Mouse (Mus musculus) MEL (cell line): ENCODE measurements around the gene Hectd1. TPM values are rescaled to one million over a fixed set of nuclear protein-coding genes. Genes with fewer than 3 reads are reported as not detected.

Experiments
- DNase-seq: peaks from one replicate; pipeline ENCODE4 v3.0.0; 2011; ENCODE audit warnings: low read depth, low spot score
- H3K27ac ChIP-seq: 2 replicates; pipeline ENCODE4 v1.5.1; 2012; ENCODE audit warnings: low read depth, mild to moderate bottlenecking, control low read depth, low read length, moderate library complexity; ENCODE audit not compliant: control insufficient read depth
- H3K27me3 ChIP-seq, 2 experiments: fragments of 150-350 bp in 1 of 2; sonication (generic) in 1 of 2; 2 replicates each; pipeline ENCODE4 v1.6.1; 2012; ENCODE audit warnings: low read length in 2 of 2, mild to moderate bottlenecking in 2 of 2, improper control_type of control experiment in 1 of 2, moderate library complexity in 1 of 2; ENCODE audit not compliant: insufficient read depth in 2 of 2, control insufficient read depth in 1 of 2
- H3K36me3 ChIP-seq, 2 experiments: 2 replicates each; pipeline ENCODE4 v1.6.1; 2012 to 2014; ENCODE audit warnings: low read length in 2 of 2, improper control_type of control experiment in 1 of 2, inconsistent platforms in 1 of 2, mild to moderate bottlenecking in 1 of 2; ENCODE audit not compliant: insufficient read depth in 2 of 2, control insufficient read depth in 1 of 2
- H3K4me1 ChIP-seq, 2 experiments: fragments of 150-350 bp in 1 of 2; sonication (generic) in 1 of 2; 2 replicates each; pipeline ENCODE4 v1.6.1; 2012; ENCODE audit warnings: low read length in 2 of 2, improper control_type of control experiment in 1 of 2, mild to moderate bottlenecking in 1 of 2; ENCODE audit not compliant: insufficient read depth in 2 of 2, control insufficient read depth in 1 of 2
- H3K4me3 ChIP-seq, 2 experiments: fragments of 150-350 bp in 1 of 2; sonication (generic) in 1 of 2; 2 replicates each; pipeline ENCODE4 v1.5.1; 2012; ENCODE audit warnings: low read depth in 2 of 2, low read length in 2 of 2, mild to moderate bottlenecking in 2 of 2, moderate library complexity in 2 of 2, control low read depth in 1 of 2, improper control_type of control experiment in 1 of 2; ENCODE audit not compliant: control insufficient read depth in 1 of 2, insufficient read depth in 1 of 2
- H3K79me2 ChIP-seq: 2 replicates; pipeline ENCODE4 v1.6.1; 2012; ENCODE audit warnings: mild to moderate bottlenecking, low read length, moderate library complexity; ENCODE audit not compliant: control insufficient read depth, poor library complexity, insufficient read depth
- H3K9ac ChIP-seq: 2 replicates; pipeline ENCODE4 v1.6.1; 2012; ENCODE audit warnings: low read depth, mild to moderate bottlenecking, control low read depth, low read length, moderate library complexity; ENCODE audit not compliant: control insufficient read depth, poor library complexity, severe bottlenecking
- H3K9me3 ChIP-seq: fragments of 150-350 bp; sonication (generic); replicated peaks from 2 replicates; pipeline ENCODE4 v1.6.1; 2012; ENCODE audit warnings: mild to moderate bottlenecking, low read length, improper control_type of control experiment, moderate library complexity; ENCODE audit not compliant: insufficient read depth
- BHLHE40 ChIP-seq: IDR thresholded peaks from 2 replicates; pipeline ENCODE4 v1.6.1; 2012; ENCODE audit warnings: low read depth, mild to moderate bottlenecking, inconsistent platforms, low read length, improper control_type of control experiment, borderline replicate concordance
- CHD1 ChIP-seq: IDR thresholded peaks from 2 replicates; pipeline ENCODE4 v1.6.1; 2012; ENCODE audit warnings: low read depth, mild to moderate bottlenecking, inconsistent platforms, low read length, improper control_type of control experiment
- CTCF ChIP-seq, 3 experiments: IDR thresholded peaks in 2 of 3; conservative IDR thresholded peaks in 1 of 3; 2 replicates each; pipeline ENCODE4 v1.5.1; 2011 to 2012; ENCODE audit warnings: low read length in 3 of 3, low read depth in 2 of 3, mild to moderate bottlenecking in 2 of 3, improper control_type of control experiment in 1 of 3, inconsistent platforms in 1 of 3, mixed read lengths in 1 of 3, moderate library complexity in 1 of 3; ENCODE audit not compliant: control insufficient read depth in 1 of 3, insufficient read depth in 1 of 3, poor library complexity in 1 of 3, severe bottlenecking in 1 of 3
- ELF1 ChIP-seq: IDR thresholded peaks from 2 replicates; pipeline ENCODE4 v1.6.1; 2014; ENCODE audit warnings: low read depth, mild to moderate bottlenecking, inconsistent platforms, low read length, improper control_type of control experiment, moderate library complexity
- EP300 ChIP-seq, 2 experiments: IDR thresholded peaks; 2 replicates each; pipeline ENCODE4 v1.6.1; 2011; ENCODE audit warnings: improper control_type of control experiment in 2 of 2, low read length in 2 of 2, low read depth in 1 of 2, mild to moderate bottlenecking in 1 of 2
- ETS1 ChIP-seq: IDR thresholded peaks from 2 replicates; pipeline ENCODE4 v1.6.1; 2012; ENCODE audit warnings: low read depth, mild to moderate bottlenecking, inconsistent platforms, low read length, improper control_type of control experiment, moderate library complexity
- GABPA ChIP-seq: IDR thresholded peaks from 2 replicates; pipeline ENCODE4 v1.6.1; 2012; ENCODE audit warnings: low read depth, mild to moderate bottlenecking, inconsistent platforms, low read length, improper control_type of control experiment, moderate library complexity
- GATA1 ChIP-seq: IDR thresholded peaks from 2 replicates; pipeline ENCODE4 v1.6.1; 2011; ENCODE audit warnings: low read depth, low read length, improper control_type of control experiment
- HCFC1 ChIP-seq: IDR thresholded peaks from 2 replicates; pipeline ENCODE4 v1.6.1; 2012; ENCODE audit warnings: low read depth, mild to moderate bottlenecking, inconsistent platforms, low read length, improper control_type of control experiment, moderate library complexity
- JUND ChIP-seq: IDR thresholded peaks from 2 replicates; pipeline ENCODE4 v1.6.1; 2011; ENCODE audit warnings: low read depth, mild to moderate bottlenecking, improper control_type of control experiment, low read length
- MAFK ChIP-seq: IDR thresholded peaks from 2 replicates; pipeline ENCODE4 v1.6.1; 2011; ENCODE audit warnings: low read depth, mild to moderate bottlenecking, low read length, improper control_type of control experiment, borderline replicate concordance
- MAX ChIP-seq: IDR thresholded peaks from 2 replicates; pipeline ENCODE4 v1.6.1; 2011; ENCODE audit warnings: low read length, improper control_type of control experiment
- MAZ ChIP-seq: IDR thresholded peaks from 2 replicates; pipeline ENCODE4 v1.6.1; 2012; ENCODE audit warnings: low read depth, mild to moderate bottlenecking, inconsistent platforms, low read length, improper control_type of control experiment
- MEF2A ChIP-seq: IDR thresholded peaks from 2 replicates; pipeline ENCODE4 v1.6.1; 2014; ENCODE audit warnings: low read depth, mild to moderate bottlenecking, inconsistent platforms, low read length, improper control_type of control experiment; ENCODE audit not compliant: poor library complexity, insufficient replicate concordance, severe bottlenecking; ENCODE audit errors: extremely low read depth
- MXI1 ChIP-seq: IDR thresholded peaks from 2 replicates; pipeline ENCODE4 v1.6.1; 2011; ENCODE audit warnings: mild to moderate bottlenecking, low read depth, low read length, improper control_type of control experiment
- MYB ChIP-seq: IDR thresholded peaks from 2 replicates; pipeline ENCODE4 v1.6.1; 2011; ENCODE audit warnings: mild to moderate bottlenecking, low read depth, low read length, improper control_type of control experiment
- MYC ChIP-seq: IDR thresholded peaks from 2 replicates; pipeline ENCODE4 v1.6.1; 2011; ENCODE audit warnings: low read depth, mild to moderate bottlenecking, low read length, improper control_type of control experiment, moderate library complexity
- NELFE ChIP-seq: IDR thresholded peaks from 2 replicates; pipeline ENCODE4 v1.6.1; 2011; ENCODE audit warnings: low read depth, low read length, improper control_type of control experiment
- NRF1 ChIP-seq: IDR thresholded peaks from 2 replicates; pipeline ENCODE4 v1.6.1; 2014; ENCODE audit warnings: low read depth, mild to moderate bottlenecking, inconsistent platforms, low read length, improper control_type of control experiment, moderate library complexity; ENCODE audit not compliant: poor library complexity, insufficient read depth, severe bottlenecking
- POLR2A ChIP-seq, 2 experiments: IDR thresholded peaks; 2 replicates each; pipeline ENCODE4 v1.6.1; 2011 to 2012; ENCODE audit warnings: low read length in 2 of 2, mild to moderate bottlenecking in 2 of 2, control low read depth in 1 of 2, improper control_type of control experiment in 1 of 2, low read depth in 1 of 2, moderate library complexity in 1 of 2; ENCODE audit not compliant: control insufficient read depth in 1 of 2, insufficient read depth in 1 of 2, poor library complexity in 1 of 2
- POLR2AphosphoS2 ChIP-seq: IDR thresholded peaks from 2 replicates; pipeline ENCODE4 v1.6.1; 2011; ENCODE audit warnings: low read length, improper control_type of control experiment
- POLR2AphosphoS5 ChIP-seq: IDR thresholded peaks from 2 replicates; pipeline ENCODE4 v1.6.1; 2012; ENCODE audit warnings: low read depth, borderline replicate concordance, mild to moderate bottlenecking, inconsistent platforms, low read length, moderate library complexity, mixed read lengths
- SIN3A ChIP-seq: IDR thresholded peaks from 2 replicates; pipeline ENCODE4 v1.6.1; 2012; ENCODE audit warnings: low read length, improper control_type of control experiment, inconsistent platforms
- SMC3 ChIP-seq: IDR thresholded peaks from 2 replicates; pipeline ENCODE4 v1.6.1; 2011; ENCODE audit warnings: low read depth, low read length, improper control_type of control experiment
- TAL1 ChIP-seq: IDR thresholded peaks from 2 replicates; pipeline ENCODE4 v1.6.1; 2012; ENCODE audit warnings: mild to moderate bottlenecking, inconsistent platforms, low read length, moderate library complexity, mixed read lengths
- TBP ChIP-seq: IDR thresholded peaks from 2 replicates; pipeline ENCODE4 v1.8.0; 2011; ENCODE audit warnings: low read depth, low read length, improper control_type of control experiment
- TCF12 ChIP-seq: IDR thresholded peaks from 2 replicates; pipeline ENCODE4 v1.6.1; 2014; ENCODE audit warnings: low read depth, mild to moderate bottlenecking, inconsistent platforms, low read length, improper control_type of control experiment, moderate library complexity
- UBTF ChIP-seq: IDR thresholded peaks from 2 replicates; pipeline ENCODE4 v1.6.1; 2012; ENCODE audit warnings: low read depth, mild to moderate bottlenecking, inconsistent platforms, low read length, improper control_type of control experiment, moderate library complexity, borderline replicate concordance; ENCODE audit not compliant: insufficient read depth
- USF1 ChIP-seq: IDR thresholded peaks from 2 replicates; pipeline ENCODE4 v1.6.1; 2014; ENCODE audit warnings: low read depth, mild to moderate bottlenecking, inconsistent platforms, low read length, improper control_type of control experiment, moderate library complexity
- ZC3H11A ChIP-seq: IDR thresholded peaks from 2 replicates; pipeline ENCODE4 v1.6.1; 2012; ENCODE audit warnings: low read depth, mild to moderate bottlenecking, inconsistent platforms, low read length, improper control_type of control experiment
- ZKSCAN1 ChIP-seq: IDR thresholded peaks from 2 replicates; pipeline ENCODE4 v1.6.1; 2012; ENCODE audit warnings: low read depth, mild to moderate bottlenecking, inconsistent platforms, low read length, improper control_type of control experiment, moderate library complexity
- ZMIZ1 ChIP-seq: IDR thresholded peaks from 2 replicates; pipeline ENCODE4 v1.6.1; 2012; ENCODE audit warnings: low read depth, mild to moderate bottlenecking, inconsistent platforms, low read length, improper control_type of control experiment, moderate library complexity
- ZNF384 ChIP-seq: IDR thresholded peaks from 2 replicates; pipeline ENCODE4 v1.6.1; 2012; ENCODE audit warnings: low read depth, mild to moderate bottlenecking, inconsistent platforms, low read length, improper control_type of control experiment
- polyA plus RNA-seq, 2 experiments: library from polyadenylated mRNA; stranded (reverse) in 1 of 2; unstranded in 1 of 2; fragments of >175 nt in 1 of 2; fragments of >200 nt in 1 of 2; gene quantifications; 2 replicates each; pipeline versions ENCODE4 v1.2.1 to v1.2.4; 2012; ENCODE audit warnings: low replicate concordance in 2 of 2, low read depth in 1 of 2; ENCODE audit not compliant: insufficient read length in 2 of 2, insufficient read depth in 1 of 2, missing spikeins in 1 of 2
- total RNA-seq: library from RNA; depleted of rRNA; stranded (reverse); fragments of 300-350 nt; gene quantifications from 2 replicates; pipeline ENCODE4 v1.2.3, GENCODE M21; 2012; rRNA removed

Hectd1 gene
- total RNA-seq, result 67.3 and 72.0 TPM in 2 replicates
- 100 to 1,000 TPM in 1 of 2 experiments, 10 to 100 TPM in 1; 55.2 to 248 TPM for polyA plus RNA-seq

DNA sequence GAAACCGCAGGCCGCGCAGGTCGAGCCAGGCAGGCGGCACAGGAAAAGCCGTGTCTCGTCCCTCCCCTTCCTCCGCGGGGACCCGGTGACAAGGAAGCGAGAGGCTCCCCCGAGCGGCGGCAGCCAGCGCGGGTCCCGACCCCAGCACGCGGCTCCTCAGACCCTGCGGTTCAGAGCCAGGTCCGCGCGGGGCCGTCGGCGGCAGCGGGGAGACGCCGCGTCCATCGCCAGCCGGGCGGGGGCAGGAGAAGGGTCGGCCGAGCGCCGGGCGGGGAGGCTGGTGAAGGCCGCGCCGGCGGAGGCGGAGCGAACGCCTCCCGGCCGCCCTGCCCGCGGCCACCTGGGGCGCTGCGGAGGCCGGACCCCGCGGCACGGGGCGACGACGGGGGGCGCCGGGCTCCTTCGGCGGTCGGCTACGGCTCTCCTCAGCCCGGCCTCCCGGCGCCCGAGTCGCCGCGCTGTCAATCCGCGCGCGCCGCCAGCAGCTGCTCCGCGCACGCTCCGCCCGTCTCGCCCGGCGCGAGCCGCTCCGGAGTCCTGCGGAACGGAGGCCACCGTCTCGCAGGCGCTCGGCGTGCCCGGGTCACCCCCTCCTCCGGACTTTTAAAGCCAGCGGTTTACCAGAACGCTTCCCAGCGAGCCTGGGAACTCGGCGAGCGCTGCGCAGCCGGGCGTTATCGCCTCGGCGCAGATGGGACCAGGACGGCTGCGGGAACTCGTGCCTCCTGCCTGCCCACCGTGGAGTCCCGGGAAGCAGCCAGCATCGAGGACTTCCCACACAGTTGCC is at the start of gene Hectd1:
Hectd1 (minus strand) TSS at position 247 of the 787 bp plus-strand sequence.
- H3K27me3 ChIP-seq, result no peaks in the 10 kb centered on the region
- peak within 1 kb of the TSS; percentile 99 for H3K9ac ChIP-seq
- H3K9me3 ChIP-seq, result no peaks in the 10 kb centered on the region
- H3K79me2 ChIP-seq, result peaks cover 56% of the 10 kb centered on the region
- peaks cover 19 to 29% of the 10 kb centered on the region in 2 experiments for H3K36me3 ChIP-seq
- peak within 1 kb of the TSS; percentile 89 for H3K27ac ChIP-seq
- peak within 1 kb of the TSS; percentile 86 to 97 for H3K4me3 ChIP-seq
- DNase-seq, result peak; percentile 80
- H3K4me1 ChIP-seq, result peaks cover 10 to 14% of the 10 kb centered on the region in 2 experiments; a peak in 3 of 4 replicates
- peak; percentile 73 for TF ChIP-seq HCFC1
- TF ChIP-seq SIN3A, result no peak; the same call in none of the 2 replicates
- TF ChIP-seq TCF12, result peak; percentile 73
- peak; percentile 17; the same call in 1 of the 2 replicates for TF ChIP-seq MAZ
- no peak for TF ChIP-seq USF1
- TF ChIP-seq MYC, result no peak; the same call in 1 of the 2 replicates
- peak; percentile 14; the same call in 1 of the 2 replicates for TF ChIP-seq POLR2AphosphoS2
- no peak; the same call in 1 of the 2 replicates for TF ChIP-seq CHD1
- TF ChIP-seq ZNF384, result no peak
- TF ChIP-seq EP300 (IDR thresholded peaks at IDR 0.05; ENCODE audit: low read depth in 1 of 2, low read length in 2 of 2), result peak; percentile 52 to 53
- peak; percentile 67; the same call in 1 of the 2 replicates for TF ChIP-seq BHLHE40
- peak; percentile 91 for TF ChIP-seq TAL1
- no peak for TF ChIP-seq MYB
- 0 out of 2 replicates have a peak, but pooled peaks have one; percentile 50 for TF ChIP-seq NRF1
- peak; percentile 76 for TF ChIP-seq MXI1
- TF ChIP-seq POLR2AphosphoS5, result no peak
- peak; percentile 57 for TF ChIP-seq NELFE
- no peak for TF ChIP-seq MEF2A
- TF ChIP-seq TBP, result no peak
- peak in 2 of 3 experiments; percentile 28 to 58; a peak in 4 of 6 replicates for TF ChIP-seq CTCF (IDR thresholded peaks at IDR 0.05 in 2 of 3, conservative IDR thresholded peaks at IDR 0.05 in 1 of 3; ENCODE audit: control insufficient read depth in 1 of 3, insufficient read depth in 1 of 3, low read depth in 2 of 3, low read length in 3 of 3, poor library complexity in 1 of 3, severe bottlenecking in 1 of 3)
- peak in 1 of 2 experiments; percentile 45; a peak in 3 of 4 replicates for TF ChIP-seq POLR2A (IDR thresholded peaks at IDR 0.05; ENCODE audit: control insufficient read depth in 1 of 2, insufficient read depth in 1 of 2, low read depth in 1 of 2, low read length in 2 of 2, poor library complexity in 1 of 2)
- peak; percentile 99 for TF ChIP-seq UBTF
- no peak for TF ChIP-seq ZC3H11A
- TF ChIP-seq SMC3, result no peak; the same call in 1 of the 2 replicates
- TF ChIP-seq ELF1, result peak; percentile 21; the same call in 1 of the 2 replicates
- no peak for TF ChIP-seq JUND
- TF ChIP-seq MAX, result peak; percentile 78
- peak; percentile 31; the same call in 1 of the 2 replicates for TF ChIP-seq ETS1
- TF ChIP-seq ZKSCAN1, result peak; percentile 56; the same call in 1 of the 2 replicates
- TF ChIP-seq GABPA, result 0 out of 2 replicates have a peak, but pooled peaks have one; percentile 11
- TF ChIP-seq MAFK, result no peak
- TF ChIP-seq GATA1, result peak; percentile 36; the same call in 1 of the 2 replicates
- TF ChIP-seq ZMIZ1, result peak; percentile 55
